Mouse (Mus musculus) embryonic facial prominence, embryonic 14.5 days (tissue): ENCODE measurements at regions not wholly inside any gene's neighbourhood (a gene's known extent, or its start where the extent isn't known, plus 50 kb on each side); places are given as distances from the start of the nearest gene placed in this dataset.

Experiments
- ATAC-seq: fragments of 200-750 bp; cut with Nextera tagmentation; 2 replicates; pipeline ENCODE4 v1.8.0; 2017; ENCODE audit warnings: low read depth, moderate number of reproducible peaks, moderate TSS enrichment
- DNase-seq: peaks from one replicate; pipeline ENCODE4 v3.0.0-alpha.2; 2015; ENCODE audit warnings: low spot score
- H3K27ac ChIP-seq: fragments of 300-500 bp; sonication (generic); replicated peaks from 2 replicates; pipeline ENCODE4 v1.5.1; 2014; ENCODE audit warnings: low read depth, mild to moderate bottlenecking, low read length, moderate library complexity
- H3K27me3 ChIP-seq: fragments of 300-500 bp; sonication (generic); replicated peaks from 2 replicates; pipeline ENCODE4 v1.6.1; 2014; ENCODE audit warnings: low read length; ENCODE audit not compliant: control insufficient read depth, insufficient read depth
- H3K36me3 ChIP-seq: fragments of 300-500 bp; sonication (generic); 2 replicates; pipeline ENCODE4 v1.6.1; 2014; ENCODE audit warnings: low read length, mixed read lengths; ENCODE audit not compliant: control insufficient read depth, insufficient read depth
- H3K4me1 ChIP-seq: fragments of 300-500 bp; sonication (generic); 2 replicates; pipeline ENCODE4 v1.6.1; 2014; ENCODE audit warnings: antibody characterized with exemption, low read length; ENCODE audit not compliant: control insufficient read depth, insufficient read depth
- H3K4me2 ChIP-seq: fragments of 300-500 bp; sonication (generic); 2 replicates; pipeline ENCODE4 v1.6.1; 2014; ENCODE audit warnings: low read depth, mild to moderate bottlenecking, low read length, moderate library complexity, mixed read lengths
- H3K4me3 ChIP-seq: fragments of 300-500 bp; sonication (generic); 2 replicates; pipeline ENCODE4 v1.5.1; 2014; ENCODE audit warnings: low read depth, mild to moderate bottlenecking, low read length
- H3K9ac ChIP-seq: fragments of 300-500 bp; sonication (generic); 2 replicates; pipeline ENCODE4 v1.6.1; 2014; ENCODE audit warnings: low read depth, mild to moderate bottlenecking, low read length, moderate library complexity, mixed read lengths
- H3K9me3 ChIP-seq: fragments of 300-500 bp; sonication (generic); 2 replicates; pipeline ENCODE4 v1.6.1; 2016; ENCODE audit warnings: low read length; ENCODE audit not compliant: control insufficient read depth
- WGBS: fragments of 180-500 bp; shearing (Covaris S2); extraction: QIAGEN DNeasy Blood & Tissue Kit; methylation state at CpG from one replicate; pipeline ENCODE4 v1.1.7; 2014; 5-methylcytosine and 5-hydroxymethylcytosine counted together

GRCm38 (mm10) chr2:51290659-51291260, 141.8 kb upstream of the Rnd3 start:
- no peak for DNase-seq
- no peak overlapping the region for H3K9ac ChIP-seq
- H3K4me3 ChIP-seq: no peak overlapping the region
- no peaks in the 10 kb centered on the region for H3K36me3 ChIP-seq
- no peaks in the 10 kb centered on the region for H3K9me3 ChIP-seq
- peak; percentile 50; the same call in 1 of the 2 replicates for ATAC-seq
- no peak overlapping the region for H3K4me2 ChIP-seq
- WGBS: 38% methylated on average over 5 of the region's 5 CpGs
- peaks cover 6% of the 10 kb centered on the region; the same call in 1 of the 2 replicates for H3K4me1 ChIP-seq
- H3K27ac ChIP-seq: peak overlapping the region; percentile 49; the same call in 1 of the 2 replicates
- H3K27me3 ChIP-seq: no peaks in the 10 kb centered on the region

GRCm38 (mm10) chr2:51288678-51289077, 139.8 kb upstream of the Rnd3 start:
- Histone ChIP-seq H3K27ac (no peak overlapping the region), H3K9ac (no peak overlapping the region), H3K4me3 (no peak overlapping the region), H3K36me3 (no peaks in the 10 kb centered on the region), H3K27me3 (no peaks in the 10 kb centered on the region), H3K4me2 (no peak overlapping the region), H3K4me1 (peaks cover 6% of the 10 kb centered on the region; the same call in 1 of the 2 replicates), H3K9me3 (no peaks in the 10 kb centered on the region)
- no peak for ATAC-seq
- WGBS: 86% methylated on average over 3 of the region's 3 CpGs
- no peak for DNase-seq

GRCm38 (mm10) chr2:51285632-51286031, 136.7 kb upstream of the Rnd3 start:
- Histone ChIP-seq H3K4me2 (no peak overlapping the region), H3K27ac (no peak overlapping the region), H3K9me3 (no peaks in the 10 kb centered on the region), H3K36me3 (no peaks in the 10 kb centered on the region), H3K4me3 (no peak overlapping the region), H3K27me3 (no peaks in the 10 kb centered on the region), H3K4me1 (peaks cover 2% of the 10 kb centered on the region; the same call in 1 of the 2 replicates), H3K9ac (no peak overlapping the region)
- ATAC-seq: no peak
- 41% methylated on average over 1 of the region's 1 CpGs for WGBS
- no peak for DNase-seq

- no peaks in the 10 kb centered on the region for H3K27me3 ChIP-seq
- peaks cover 2% of the 10 kb centered on the region; the same call in 1 of the 2 replicates for H3K4me1 ChIP-seq
- peak; percentile 80 for DNase-seq
- peak; percentile 57; the same call in 1 of the 2 replicates for ATAC-seq
- WGBS: 34% methylated on average over 4 of the region's 4 CpGs
- H3K4me2 ChIP-seq: no peak overlapping the region
- H3K9me3 ChIP-seq: no peaks in the 10 kb centered on the region
- no peak overlapping the region for H3K4me3 ChIP-seq
- no peak overlapping the region for H3K9ac ChIP-seq
- no peaks in the 10 kb centered on the region for H3K36me3 ChIP-seq
- no peak overlapping the region; the same call in 1 of the 2 replicates for H3K27ac ChIP-seq
Observed at GRCm38 (mm10) chr2:51284781-51285225, 135.9 kb upstream of the Rnd3 start.

GRCm38 (mm10) chr2:51279396-51280045, 130.6 kb upstream of the Rnd3 start:
- no peaks in the 10 kb centered on the region for H3K27me3 ChIP-seq
- no peak overlapping the region for H3K4me3 ChIP-seq
- no peaks in the 10 kb centered on the region for H3K36me3 ChIP-seq
- peak overlapping the region; percentile 53 for H3K27ac ChIP-seq
- WGBS: 43% methylated on average over 5 of the region's 5 CpGs
- H3K4me2 ChIP-seq: no peak overlapping the region
- peaks cover 17% of the 10 kb centered on the region for H3K4me1 ChIP-seq
- no peaks in the 10 kb centered on the region for H3K9me3 ChIP-seq
- DNase-seq (peak; percentile 80), ATAC-seq (no peak)
- H3K9ac ChIP-seq: no peak overlapping the region

GRCm38 (mm10) chr2:51278824-51279223, 129.9 kb upstream of the Rnd3 start:
- H3K27me3 ChIP-seq: no peaks in the 10 kb centered on the region
- no peak overlapping the region for H3K9ac ChIP-seq
- H3K4me2 ChIP-seq: no peak overlapping the region
- WGBS: 62% methylated on average over 1 of the region's 1 CpGs
- no peaks in the 10 kb centered on the region for H3K9me3 ChIP-seq
- H3K4me3 ChIP-seq: no peak overlapping the region
- 0 out of 2 replicates have a peak overlapping the region, but pooled peaks have one; percentile 28 for H3K27ac ChIP-seq
- DNase-seq (no peak), ATAC-seq (no peak)
- no peaks in the 10 kb centered on the region for H3K36me3 ChIP-seq
- H3K4me1 ChIP-seq: peaks cover 17% of the 10 kb centered on the region

- Histone ChIP-seq H3K27ac (0 out of 2 replicates have a peak overlapping the region, but pooled peaks have one; percentile 28), H3K9me3 (no peaks in the 10 kb centered on the region), H3K9ac (no peak overlapping the region), H3K27me3 (no peaks in the 10 kb centered on the region), H3K4me2 (no peak overlapping the region), H3K4me1 (peaks cover 17% of the 10 kb centered on the region), H3K36me3 (no peaks in the 10 kb centered on the region), H3K4me3 (no peak overlapping the region)
- ATAC-seq: no peak
- 63% methylated on average over 4 of the region's 4 CpGs for WGBS
- DNase-seq: peak; percentile 70
Observed at GRCm38 (mm10) chr2:51278356-51278755, 129.4 kb upstream of the Rnd3 start.

- ATAC-seq (no peak), DNase-seq (no peak)
- no peak overlapping the region for H3K4me3 ChIP-seq
- no peak overlapping the region for H3K9ac ChIP-seq
- H3K27ac ChIP-seq: no peak overlapping the region
- WGBS: 59% methylated on average over 2 of the region's 2 CpGs
- peaks cover 17% of the 10 kb centered on the region for H3K4me1 ChIP-seq
- H3K9me3 ChIP-seq: no peaks in the 10 kb centered on the region
- no peaks in the 10 kb centered on the region for H3K36me3 ChIP-seq
- no peaks in the 10 kb centered on the region for H3K27me3 ChIP-seq
- H3K4me2 ChIP-seq: no peak overlapping the region
Observed at GRCm38 (mm10) chr2:51276591-51276990, 127.7 kb upstream of the Rnd3 start.
